Mouse (Mus musculus): ENCODE data around the gene Cacna1i. TPM values are rescaled to one million over a fixed set of nuclear protein-coding genes. Genes with fewer than 3 reads are reported as not detected.

The Cacna1i gene
- 3.1 and 6.5 TPM in 2 replicates for polyA plus RNA-seq (2012; rRNA removed)

DNA sequence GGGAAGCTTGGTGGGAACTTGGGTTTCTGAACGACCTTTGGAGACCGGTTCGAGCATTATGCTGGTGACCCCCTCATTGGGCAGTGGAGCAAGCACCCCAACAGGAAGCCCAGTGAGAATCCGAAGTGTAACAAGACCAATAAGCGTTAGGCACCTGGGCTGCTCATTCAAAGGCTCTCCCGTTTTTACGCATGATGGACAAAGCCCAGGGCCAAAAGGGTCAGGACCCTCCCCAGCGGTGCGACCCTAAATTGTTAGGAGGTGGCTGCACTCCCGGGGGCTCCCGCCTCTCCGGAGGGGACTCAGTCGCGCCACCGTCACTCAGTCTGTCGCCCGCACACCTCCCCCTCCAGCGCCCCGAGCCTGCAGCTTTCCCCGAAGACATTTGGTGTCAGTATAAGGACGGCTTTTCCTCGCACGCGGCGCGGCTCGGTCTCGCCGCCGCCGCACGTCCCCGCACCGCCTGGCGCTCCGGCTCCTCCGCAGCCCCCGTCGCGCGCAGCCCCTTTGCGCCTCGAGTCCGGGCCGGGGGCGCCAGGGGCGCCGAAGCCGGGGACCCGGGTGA, at the start of gene Cacna1i:
Cacna1i (plus strand) TSS at position 388 of the 565 bp plus-strand sequence.
- TF ChIP-seq POLR2A (IDR thresholded peaks at IDR 0.05; ENCODE audit: borderline replicate concordance, extremely low read depth, insufficient read depth, insufficient read length, poor library complexity, severe bottlenecking) (0 out of 2 replicates have a peak, but pooled peaks have one; percentile 15), CTCF (IDR thresholded peaks at IDR 0.05; ENCODE audit: borderline replicate concordance, extremely low read depth, insufficient read depth, insufficient read length) (peak; percentile 31; the same call in 1 of the 2 replicates)
- peak; percentile 83 for DNase-seq (ENCODE audit: low read depth)

- TF ChIP-seq POLR2A (IDR thresholded peaks at IDR 0.05; ENCODE audit: borderline replicate concordance, extremely low read depth, insufficient read depth, insufficient read length, poor library complexity, severe bottlenecking) (no peak), CTCF (IDR thresholded peaks at IDR 0.05; ENCODE audit: borderline replicate concordance, extremely low read depth, insufficient read depth, insufficient read length) (no peak)
- DNase-seq (ENCODE audit: low read depth): no peak
Measured at GRCm38 (mm10) chr15:80248135-80248534, 38.9 kb upstream of the Cacna1i start.

DNA sequence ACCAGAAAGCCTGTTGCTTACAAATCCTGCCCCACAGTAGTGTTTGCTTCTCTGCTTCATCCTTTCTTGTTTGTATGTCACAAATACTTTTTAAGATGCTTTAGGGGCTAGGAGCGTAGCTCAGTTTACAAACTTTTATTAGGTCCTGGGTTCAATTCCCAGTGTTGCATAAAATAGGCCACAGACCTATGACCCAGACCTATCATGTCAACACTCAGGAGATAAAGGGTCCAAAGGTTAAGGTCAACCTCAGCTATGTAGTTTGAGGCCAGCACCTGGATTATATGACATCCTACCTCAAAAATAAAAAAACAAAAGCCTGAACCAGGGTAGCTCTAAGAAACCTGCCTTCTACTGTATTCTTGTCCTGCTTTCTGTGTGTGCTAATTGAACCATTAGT, 38.4 kb upstream of the Cacna1i start:
- no peak for TF ChIP-seq CTCF (IDR thresholded peaks at IDR 0.05; ENCODE audit: borderline replicate concordance, extremely low read depth, insufficient read depth, insufficient read length)
- no peak for TF ChIP-seq POLR2A (IDR thresholded peaks at IDR 0.05; ENCODE audit: borderline replicate concordance, extremely low read depth, insufficient read depth, insufficient read length, poor library complexity, severe bottlenecking)
- no peak for DNase-seq (ENCODE audit: low read depth)

GRCm38 (mm10) chr15:80249672-80250071, 37.4 kb upstream of the Cacna1i start:
- DNase-seq (ENCODE audit: low read depth): no peak
- TF ChIP-seq POLR2A (IDR thresholded peaks at IDR 0.05; ENCODE audit: borderline replicate concordance, extremely low read depth, insufficient read depth, insufficient read length, poor library complexity, severe bottlenecking) (no peak), CTCF (IDR thresholded peaks at IDR 0.05; ENCODE audit: borderline replicate concordance, extremely low read depth, insufficient read depth, insufficient read length) (no peak)

GRCm38 (mm10) chr15:80250586-80250985, 36.5 kb upstream of the Cacna1i start:
- TF ChIP-seq POLR2A (IDR thresholded peaks at IDR 0.05; ENCODE audit: borderline replicate concordance, extremely low read depth, insufficient read depth, insufficient read length, poor library complexity, severe bottlenecking) (no peak), CTCF (IDR thresholded peaks at IDR 0.05; ENCODE audit: borderline replicate concordance, extremely low read depth, insufficient read depth, insufficient read length) (no peak)
- no peak for DNase-seq (ENCODE audit: low read depth)

- no peak for TF ChIP-seq POLR2A (IDR thresholded peaks at IDR 0.05; ENCODE audit: borderline replicate concordance, extremely low read depth, insufficient read depth, insufficient read length, poor library complexity, severe bottlenecking)
- TF ChIP-seq CTCF (IDR thresholded peaks at IDR 0.05; ENCODE audit: borderline replicate concordance, extremely low read depth, insufficient read depth, insufficient read length): no peak
Measured at GRCm38 (mm10) chr15:80253530-80253929, 33.5 kb upstream of the Cacna1i start.

DNA sequence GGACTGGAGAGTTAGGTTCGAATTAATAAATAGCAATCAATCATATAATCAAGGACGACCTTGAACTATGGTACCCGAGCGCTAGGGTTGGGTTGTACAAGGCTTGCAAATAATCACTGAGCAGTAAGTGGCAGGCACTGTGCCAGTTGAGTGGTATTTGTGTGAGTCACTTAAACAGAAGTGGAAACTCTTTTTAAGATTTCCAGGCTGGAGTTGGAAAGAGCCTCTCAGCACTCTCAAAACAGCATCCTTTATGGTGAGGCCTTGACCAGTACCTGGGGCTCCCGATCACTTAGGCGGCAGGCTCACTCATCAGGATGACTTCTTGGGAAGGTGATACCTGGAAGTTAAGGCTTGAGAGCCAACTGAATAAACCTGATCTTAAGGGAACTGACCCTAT, 32.8 kb upstream of the Cacna1i start:
- peak; percentile 26 for DNase-seq (ENCODE audit: low read depth)
- TF ChIP-seq POLR2A (IDR thresholded peaks at IDR 0.05; ENCODE audit: borderline replicate concordance, extremely low read depth, insufficient read depth, insufficient read length, poor library complexity, severe bottlenecking): no peak
- no peak for TF ChIP-seq CTCF (IDR thresholded peaks at IDR 0.05; ENCODE audit: borderline replicate concordance, extremely low read depth, insufficient read depth, insufficient read length)

More at GRCm38 (mm10) chr15:80253530-80253929, 33.5 kb upstream of the Cacna1i start:
- peak; percentile 45 for DNase-seq (ENCODE audit: low read depth)

GRCm38 (mm10) chr15:80254847-80255645, 32.0 kb upstream of the Cacna1i start, which contains the start of gene Atf4:
Gene Atf4, plus strand, starts transcription at chr15:80255184.
- DNase-seq (ENCODE audit: low read depth): peak; percentile 100
- TF ChIP-seq CTCF (IDR thresholded peaks at IDR 0.05; ENCODE audit: borderline replicate concordance, extremely low read depth, insufficient read depth, insufficient read length) (no peak), POLR2A (IDR thresholded peaks at IDR 0.05; ENCODE audit: borderline replicate concordance, extremely low read depth, insufficient read depth, insufficient read length, poor library complexity, severe bottlenecking) (peak; percentile 97)

GRCm38 (mm10) chr15:80255646-80256121, 31.4 kb upstream of the Cacna1i start:
- peak; percentile 86 for DNase-seq (ENCODE audit: low read depth)
- no peak for TF ChIP-seq CTCF (IDR thresholded peaks at IDR 0.05; ENCODE audit: borderline replicate concordance, extremely low read depth, insufficient read depth, insufficient read length)
- no peak; the same call in 1 of the 2 replicates for TF ChIP-seq POLR2A (IDR thresholded peaks at IDR 0.05; ENCODE audit: borderline replicate concordance, extremely low read depth, insufficient read depth, insufficient read length, poor library complexity, severe bottlenecking)

GRCm38 (mm10) chr15:80256242-80256641, 30.8 kb upstream of the Cacna1i start:
- DNase-seq (ENCODE audit: low read depth): no peak
- TF ChIP-seq CTCF (IDR thresholded peaks at IDR 0.05; ENCODE audit: borderline replicate concordance, extremely low read depth, insufficient read depth, insufficient read length) (no peak), POLR2A (IDR thresholded peaks at IDR 0.05; ENCODE audit: borderline replicate concordance, extremely low read depth, insufficient read depth, insufficient read length, poor library complexity, severe bottlenecking) (no peak)
